Mouse (Mus musculus): ENCODE data around the gene Pstk.
"Not testable (repeated sequence)": the region's sequence is repeated elsewhere in the genome, so short reads cannot be mapped to it uniquely, and the experiment has no call there.

The Pstk gene

DNA sequence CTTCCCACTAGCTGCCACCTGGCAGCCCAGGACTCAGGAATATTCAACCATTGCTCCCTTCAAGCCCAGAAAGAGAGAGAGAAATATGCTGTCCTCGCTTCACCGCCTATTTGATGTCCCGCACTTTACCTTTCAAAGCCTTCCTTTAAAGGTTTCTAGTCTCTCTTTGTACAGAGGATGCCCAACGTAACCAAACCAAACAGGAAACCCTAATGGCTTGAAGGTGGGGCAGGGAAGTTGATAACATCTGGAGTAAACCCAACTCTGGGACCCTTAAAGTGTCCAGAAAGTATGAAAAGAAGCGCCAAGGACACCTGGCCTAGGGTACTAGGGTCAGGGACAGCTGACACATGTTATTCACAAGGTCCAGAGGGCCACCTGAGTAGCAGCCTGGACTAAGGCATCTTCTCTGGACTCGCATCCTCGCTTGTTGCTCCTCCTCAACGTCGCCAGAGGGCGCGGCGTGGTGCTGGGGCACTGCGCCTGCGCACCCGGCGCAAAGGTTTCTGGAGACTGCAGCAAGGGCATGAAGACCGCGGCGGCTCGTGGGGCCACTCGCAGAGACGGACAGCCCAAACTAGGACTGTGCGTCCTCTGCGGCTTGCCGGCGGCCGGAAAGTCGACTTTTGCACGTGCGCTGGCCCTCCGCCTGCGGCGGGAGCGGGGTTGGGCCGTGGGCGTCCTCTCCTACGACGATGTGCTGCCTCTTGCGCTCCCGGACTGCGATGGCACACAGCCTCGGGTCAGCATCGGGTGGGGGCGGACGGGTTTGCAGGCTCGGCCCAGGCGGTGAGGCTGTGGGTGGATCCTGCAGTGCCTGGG lies at the start of gene Pstk:
Gene Pstk, plus strand, starts transcription at position 494 of the 822 bp plus-strand sequence.
- DNase-seq (ENCODE audit: low spot score), result peak; percentile 90

DNA sequence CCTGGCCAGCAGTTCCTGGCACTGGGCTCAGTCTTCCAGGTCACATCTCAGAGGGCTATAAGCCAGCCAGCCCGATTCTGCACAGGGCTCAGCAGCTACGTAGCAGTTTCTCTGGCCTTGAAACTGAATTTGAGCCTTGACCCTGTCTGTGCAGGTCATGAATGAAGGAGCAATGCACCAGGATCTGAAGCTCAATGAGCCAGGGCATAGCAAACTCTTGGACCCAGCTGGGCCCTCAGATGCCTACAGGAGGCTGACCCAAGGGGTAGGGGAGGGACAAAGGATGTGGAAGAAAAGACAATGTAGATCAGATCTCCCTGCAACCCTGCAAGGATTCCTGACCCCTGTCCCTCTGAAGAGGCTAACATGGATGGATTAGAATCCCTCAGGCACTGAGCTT lies 48.7 kb upstream of the Pstk start, which contains the start of gene Cuzd1:
Gene Cuzd1, minus strand, starts transcription at position 101 of the 400 bp plus-strand sequence.
- no peak for DNase-seq (ENCODE audit: low spot score)

DNA sequence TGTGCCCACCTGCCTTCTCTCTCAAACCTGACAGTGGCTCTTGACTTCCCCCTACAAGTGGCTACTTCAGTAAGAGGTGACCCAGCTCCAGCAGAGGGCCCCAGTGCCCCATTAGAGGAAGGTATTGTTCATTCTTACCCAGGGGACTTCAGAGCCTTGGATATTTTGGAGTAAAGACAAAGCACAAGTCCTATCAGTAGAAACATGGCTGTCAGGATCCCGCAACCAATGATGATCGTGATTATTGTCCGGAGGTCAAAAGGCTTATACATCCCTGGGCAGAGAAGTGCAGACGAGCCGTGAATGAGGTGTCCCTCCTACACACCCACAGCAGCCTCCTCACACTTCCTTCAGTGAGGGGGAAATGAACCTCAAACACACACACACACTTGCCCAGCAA lies 43.9 kb upstream of the Pstk start:
- DNase-seq (ENCODE audit: low spot score), result no peak

DNA sequence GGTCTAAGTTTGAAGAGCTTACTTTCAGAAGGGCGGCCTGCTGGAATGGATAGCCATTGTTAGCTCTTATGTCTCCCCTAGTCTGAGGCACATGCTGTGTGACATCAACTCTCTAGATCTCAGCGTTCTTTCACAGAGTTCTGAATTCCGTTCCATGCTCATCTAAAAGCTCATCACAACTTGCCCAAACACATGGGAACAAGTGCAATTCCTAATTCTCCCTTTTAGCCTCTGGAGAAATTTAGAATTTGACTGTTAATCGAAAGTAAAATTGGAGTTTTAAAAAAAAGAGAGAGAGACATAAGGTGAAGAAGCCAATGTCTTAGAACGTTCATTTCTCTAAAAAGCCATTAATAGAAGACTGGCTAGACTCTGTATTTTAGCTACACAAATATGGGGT lies 41.5 kb upstream of the Pstk start, which contains the start of gene Fam24b:
Gene Fam24b, minus strand, starts transcription at position 101 of the 400 bp plus-strand sequence.
- DNase-seq (ENCODE audit: low spot score), result no peak

GRCm38 (mm10) chr7:131331688-131332087 lies 39.3 kb upstream of the Pstk start:
- DNase-seq (ENCODE audit: low spot score), result no peak

- no peak for DNase-seq (ENCODE audit: low spot score)
Measured at GRCm38 (mm10) chr7:131333564-131333963, 37.4 kb upstream of the Pstk start, which contains the start of gene Fam24a. Fam24a (plus strand) TSS chr7:131333864.

DNA sequence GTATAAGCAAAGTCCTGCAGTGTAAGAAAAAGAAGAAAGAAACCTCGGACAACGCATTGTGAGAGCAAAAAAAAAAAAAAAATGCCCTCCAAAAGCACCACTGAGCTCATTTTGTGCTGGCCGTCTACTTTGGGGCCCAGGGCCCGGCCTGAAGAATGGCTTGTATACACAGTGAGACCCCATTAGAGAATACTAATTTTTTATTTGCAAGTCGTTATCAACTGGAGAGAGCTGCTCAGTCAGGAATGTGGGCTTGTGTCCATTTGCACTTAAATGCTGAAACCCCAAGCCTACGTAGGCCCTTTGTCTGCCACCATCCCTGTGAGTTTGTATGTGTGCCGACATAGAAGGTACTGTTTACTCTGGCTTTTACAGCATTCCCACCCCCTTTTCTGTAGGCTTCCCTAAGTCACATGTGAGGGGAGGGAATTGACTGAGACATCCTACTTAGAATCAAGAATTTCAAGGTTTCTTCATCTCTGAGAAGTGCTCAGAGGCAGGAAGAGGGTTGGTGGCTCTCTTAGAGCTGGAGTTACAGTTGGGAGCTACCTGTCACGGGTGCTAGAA lies 33.4 kb upstream of the Pstk start:
- DNase-seq (ENCODE audit: low spot score), result no peak

GRCm38 (mm10) chr7:131345856-131346541 lies 24.9 kb upstream of the Pstk start:
- DNase-seq (ENCODE audit: low spot score), result no peak

- DNase-seq (ENCODE audit: low spot score), result no peak
Measured at GRCm38 (mm10) chr7:131356105-131356504, 14.8 kb upstream of the Pstk start.

- no peak for DNase-seq (ENCODE audit: low spot score)
Measured at GRCm38 (mm10) chr7:131362269-131362614, 8.7 kb upstream of the Pstk start.

GRCm38 (mm10) chr7:131362615-131363300 lies 8.2 kb upstream of the Pstk start, which contains the start of gene 2310057M21Rik:
2310057M21Rik (minus strand) TSS chr7:131362759.
- DNase-seq (ENCODE audit: low spot score), result peak; percentile 95

GRCm38 (mm10) chr7:131364131-131364530 lies 6.8 kb upstream of the Pstk start:
- no peak for DNase-seq (ENCODE audit: low spot score)

- DNase-seq (ENCODE audit: low spot score), result no peak
Measured at GRCm38 (mm10) chr7:131371470-131371860, 524 bp downstream of the Pstk start.

DNA sequence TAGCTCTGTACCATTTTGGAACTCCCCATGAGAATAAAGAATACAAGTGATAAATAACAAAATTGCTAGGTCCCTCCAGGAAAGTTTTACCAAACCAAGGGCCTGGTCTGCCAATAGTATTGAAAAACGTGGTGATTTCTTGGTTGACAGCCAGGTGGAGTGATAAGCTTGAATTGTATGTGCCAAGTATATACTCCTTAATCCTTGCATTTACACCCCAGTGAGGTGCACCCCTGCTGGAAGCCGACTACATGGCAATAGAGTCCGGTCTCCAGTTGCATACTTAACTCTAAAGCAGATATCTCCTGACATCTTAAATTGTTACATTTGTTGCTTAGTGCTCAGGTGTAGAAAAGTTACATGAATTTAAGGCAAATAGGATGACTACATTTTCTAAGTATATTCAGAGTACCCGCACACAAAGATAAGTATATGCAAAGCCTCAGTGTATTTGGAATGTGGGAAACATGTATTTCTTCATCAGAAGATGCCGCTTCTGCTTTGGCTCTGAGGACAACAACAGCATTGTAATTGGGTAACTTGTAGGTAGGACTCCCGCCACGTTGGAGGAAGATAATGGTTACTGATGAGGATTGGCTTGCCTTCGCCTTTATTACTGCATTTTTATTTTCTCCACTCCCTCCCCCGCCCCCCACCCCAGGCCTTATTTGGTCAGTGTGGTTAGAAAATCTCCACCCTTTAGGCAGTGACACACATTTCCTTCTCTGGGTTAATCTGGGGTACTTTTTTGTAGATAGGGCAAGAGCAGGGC lies 1.1 kb downstream of the Pstk start:
- DNase-seq (ENCODE audit: low spot score), result no peak

GRCm38 (mm10) chr7:131391761-131392160 lies 20.8 kb downstream of the Pstk start:
- DNase-seq (ENCODE audit: low spot score), result not testable (repeated sequence)

DNA sequence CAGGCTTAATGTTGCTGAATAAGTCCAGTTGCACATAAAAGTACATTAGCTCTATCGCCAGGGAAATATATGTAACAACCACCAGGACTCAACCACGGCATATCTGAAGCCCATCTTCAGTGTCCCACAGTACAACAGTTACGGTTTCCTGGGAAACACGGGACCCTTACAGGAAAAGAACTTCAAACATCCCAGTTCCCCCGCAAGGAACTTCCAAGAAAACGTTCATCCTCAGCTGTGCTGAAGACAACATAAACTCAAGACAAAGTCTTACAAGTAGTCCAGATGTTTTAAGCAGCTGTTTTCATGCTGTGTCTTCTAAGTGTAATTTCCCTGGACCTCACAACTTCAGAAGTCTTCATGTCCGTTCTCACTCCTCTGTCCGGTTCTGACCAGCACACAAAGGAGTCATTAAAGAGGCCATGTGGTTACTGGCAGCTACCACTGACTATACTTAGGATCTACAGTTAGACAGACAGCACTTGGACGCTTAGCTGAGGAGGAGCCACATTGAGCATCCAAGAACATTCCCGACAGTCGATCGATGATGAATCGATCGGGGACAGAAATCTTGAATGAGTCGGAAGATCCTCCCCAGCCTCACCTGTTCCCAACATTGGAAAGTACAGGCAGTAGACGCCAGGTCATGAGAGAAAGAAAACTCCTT lies 38.5 kb downstream of the Pstk start:
- DNase-seq (ENCODE audit: low spot score), result no peak

DNA sequence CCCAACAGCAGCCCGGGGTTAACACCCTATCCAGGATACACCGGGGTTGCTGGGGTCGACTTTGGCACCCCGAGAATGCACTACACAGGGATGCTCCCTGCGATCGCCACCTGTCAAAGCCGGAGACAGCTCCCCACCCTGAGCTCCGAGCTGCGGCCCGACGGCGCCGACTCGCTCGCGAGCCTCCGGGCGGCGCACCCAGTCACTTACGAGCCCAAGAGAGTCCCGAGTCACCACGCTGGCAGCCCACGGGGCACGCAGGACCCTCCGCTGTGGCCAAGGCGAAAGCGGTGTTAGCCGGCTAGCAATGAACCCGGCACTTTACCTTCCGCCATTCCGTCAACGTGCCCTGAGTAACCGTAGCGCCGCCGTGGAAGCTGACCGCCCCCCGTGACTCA lies 39.0 kb downstream of the Pstk start:
- DNase-seq (ENCODE audit: low spot score), result no peak

DNA sequence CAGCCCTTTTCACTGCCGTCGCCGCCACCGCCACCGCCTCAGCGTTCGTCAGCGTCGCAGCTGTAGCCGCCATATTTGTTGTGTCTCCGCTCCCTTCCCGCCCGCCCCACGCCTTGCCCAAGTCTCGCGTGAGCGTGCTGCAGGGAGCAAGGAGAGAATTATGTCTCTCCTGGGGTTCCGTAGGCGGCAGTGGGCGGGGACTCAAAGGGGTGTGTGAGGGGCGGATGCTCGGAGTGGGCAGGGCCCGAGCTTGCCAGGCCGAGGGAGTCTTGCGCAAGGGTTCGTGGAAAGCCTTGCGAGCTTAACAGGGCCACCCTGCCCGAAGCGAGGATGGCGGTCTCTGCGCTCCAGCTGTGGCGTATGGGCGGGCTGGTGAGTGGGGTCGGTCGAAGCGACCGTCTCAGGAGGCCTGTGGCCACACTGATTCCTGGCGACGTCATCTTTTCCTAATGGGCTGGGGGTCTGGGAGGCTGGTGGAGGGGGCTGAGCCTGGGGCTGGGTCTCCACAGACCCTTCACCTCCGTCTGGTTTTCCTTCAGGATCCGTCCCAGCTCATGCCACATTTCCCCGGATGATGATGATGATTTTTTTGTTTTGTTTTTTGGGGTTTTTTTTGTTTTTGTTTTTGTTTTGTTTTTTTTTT lies 39.6 kb downstream of the Pstk start, which contains the start of the genes Ikzf5 and Acadsb:
Gene Ikzf5, minus strand, starts transcription at position 106 of the 643 bp plus-strand sequence.
Gene Acadsb, plus strand, starts transcription at position 186 of the 643 bp plus-strand sequence.
- peak; percentile 99 for DNase-seq (ENCODE audit: low spot score)

- no peak for DNase-seq (ENCODE audit: low spot score)
Measured at GRCm38 (mm10) chr7:131411221-131411940, 40.4 kb downstream of the Pstk start.

- no peak for DNase-seq (ENCODE audit: low spot score)
Measured at GRCm38 (mm10) chr7:131411941-131412270, 41.0 kb downstream of the Pstk start.

Measured in layer of hippocampus, adult 11-12 months (tissue).